ENCODE assay signal across 12 mouse cellular contexts in genomic region chr14:117951265-117951664, GRCm38 (mm10).
DNase-seq lines count a peak whose midpoint lies in the region; ATAC-seq and TF ChIP-seq lines count a peak whose summit lies in the region.
"Had no signal": no experiment of that assay in that cellular context is flagged by ENCODE, and none has a peak within 500 bp of the region (broad histone marks: within the 10 kb centered on the region; RNA-seq: fewer than 3 reads in every experiment).

No protein-coding gene starts in this region.

- TF ChIP-seq POLR2A in CH12.LX (IDR thresholded peaks at IDR 0.05; ENCODE audit: low read depth, low read length): no peak
- TF ChIP-seq POLR2A in brain, embryonic 14.5 days (IDR thresholded peaks at IDR 0.05; ENCODE audit: borderline replicate concordance, extremely low read depth, insufficient read depth, insufficient read length, poor library complexity, severe bottlenecking): no peak
- TF ChIP-seq POLR2A in cerebellum, adult 2 months (IDR thresholded peaks at IDR 0.05; ENCODE audit: borderline replicate concordance, insufficient read depth, low read length): no peak

- H3K27me3 ChIP-seq in heart, embryonic 15.5 days: peaks cover 87% of the 10 kb centered on the region
- H3K27me3 ChIP-seq in CH12.LX (replicated peaks): no peaks in the 10 kb centered on the region
- no peaks in the 10 kb centered on the region for H3K27me3 ChIP-seq in hindbrain, postnatal 0 days (ENCODE audit: insufficient read depth, low read length)
- no peaks in the 10 kb centered on the region for H3K27me3 ChIP-seq in cerebellum, adult 2 months (ENCODE audit: control insufficient read depth, insufficient read depth, low read length)
- H3K27me3 ChIP-seq: embryonic facial prominence, embryonic 12.5 days; limb, embryonic 13.5 days had no signal

- ATAC-seq in heart, embryonic 15.5 days (replicated peaks; ENCODE audit: insufficient number of reproducible peaks, insufficient read depth, low FRiP score, low read depth): peak; percentile 72
- peak; percentile 60 for ATAC-seq in hindbrain, postnatal 0 days
- ATAC-seq in activated CD4-positive, CD25-positive, alpha-beta regulatory T cell, adult 4 months: no peak

- H3K27ac ChIP-seq in heart, embryonic 15.5 days: no peak overlapping the region
- H3K27ac ChIP-seq in CH12.LX (ENCODE audit: insufficient read depth, low read depth): no peak overlapping the region
- H3K27ac ChIP-seq in hindbrain, postnatal 0 days: no peak overlapping the region
- H3K27ac ChIP-seq in cerebellum, adult 2 months (ENCODE audit: insufficient read depth, low read length): no peak overlapping the region
- H3K27ac ChIP-seq: embryonic facial prominence, embryonic 12.5 days; limb, embryonic 13.5 days; macrophage had no signal

- no peak overlapping the region for H3K4me3 ChIP-seq in heart, embryonic 15.5 days
- H3K4me3 ChIP-seq in CH12.LX (replicated peaks in 1 of 3; ENCODE audit: low read depth in 2 of 3, low read length in 2 of 3, poor library complexity in 1 of 3): no peak overlapping the region
- no peak overlapping the region for H3K4me3 ChIP-seq in hindbrain, postnatal 0 days (ENCODE audit: low read length)
- no peak overlapping the region for H3K4me3 ChIP-seq in cerebellum, adult 2 months (replicated peaks; ENCODE audit: insufficient read depth, low read depth, low read length)
- H3K4me3 ChIP-seq: embryonic facial prominence, embryonic 12.5 days; limb, embryonic 13.5 days had no signal

- WGBS in heart, embryonic 15.5 days: 34% methylated on average over 15 of the region's 15 CpGs
- 54% methylated on average over 15 of the region's 15 CpGs for WGBS in hindbrain, postnatal 0 days
- 18% methylated on average over 15 of the region's 15 CpGs for WGBS in cerebellum, adult 2 months

- in situ Hi-C loops in CH12.LX (cut with MboI; ENCODE audit: low pct_ligation_motif_present, low pct_unique_long_range_greater_than_20kb, low sequenced_read_pairs): no loop called here

- TF ChIP-seq CTCF in CH12.LX (conservative IDR thresholded peaks at IDR 0.05 in 1 of 2, IDR thresholded peaks at IDR 0.05 in 1 of 2; ENCODE audit: low read depth in 2 of 2, low read length in 2 of 2): no peak
- TF ChIP-seq CTCF in brain, embryonic 14.5 days (IDR thresholded peaks at IDR 0.05; ENCODE audit: borderline replicate concordance, extremely low read depth, insufficient read depth, insufficient read length): no peak
- no peak for TF ChIP-seq CTCF in hindbrain, postnatal 0 days (IDR thresholded peaks at IDR 0.05; ENCODE audit: low read depth)
- TF ChIP-seq CTCF in cerebellum, adult 2 months (IDR thresholded peaks at IDR 0.05; ENCODE audit: borderline replicate concordance, insufficient read depth, low read depth, low read length): no peak

- peaks cover 6% of the 10 kb centered on the region for H3K4me1 ChIP-seq in heart, embryonic 15.5 days (replicated peaks)
- H3K4me1 ChIP-seq in CH12.LX (ENCODE audit: control insufficient read depth in 1 of 2, insufficient read depth in 2 of 2): peaks cover 0 to 4% of the 10 kb centered on the region in 2 experiments; a peak in 2 of 4 replicates
- H3K4me1 ChIP-seq in hindbrain, postnatal 0 days (ENCODE audit: insufficient read depth, low read length): peaks cover 4% of the 10 kb centered on the region; the same call in 1 of the 2 replicates
- peaks cover 3% of the 10 kb centered on the region; the same call in 1 of the 2 replicates for H3K4me1 ChIP-seq in cerebellum, adult 2 months (ENCODE audit: control insufficient read depth, insufficient read depth, low read length)
- H3K4me1 ChIP-seq: limb, embryonic 13.5 days had no signal

- no peaks in the 10 kb centered on the region; the same call in 1 of the 2 replicates for H3K9me3 ChIP-seq in heart, embryonic 15.5 days (replicated peaks)
- H3K9me3 ChIP-seq in CH12.LX (replicated peaks; ENCODE audit: low read length): peaks cover 3% of the 10 kb centered on the region
- H3K9me3 ChIP-seq in hindbrain, postnatal 0 days (ENCODE audit: low read length): no peaks in the 10 kb centered on the region
- H3K9me3 ChIP-seq: embryonic facial prominence, embryonic 12.5 days; limb, embryonic 13.5 days had no signal

- no peaks in the 10 kb centered on the region for H3K36me3 ChIP-seq in heart, embryonic 15.5 days
- H3K36me3 ChIP-seq in CH12.LX (replicated peaks in 1 of 2; ENCODE audit: control insufficient read depth in 1 of 2, insufficient read depth in 1 of 2, low read length in 1 of 2): no peaks in the 10 kb centered on the region
- no peaks in the 10 kb centered on the region for H3K36me3 ChIP-seq in hindbrain, postnatal 0 days (ENCODE audit: insufficient read depth, low read length)
- H3K36me3 ChIP-seq: embryonic facial prominence, embryonic 12.5 days; limb, embryonic 13.5 days had no signal

- no peaks in the 10 kb centered on the region for H3K79me2 ChIP-seq in CH12.LX (replicated peaks; ENCODE audit: control insufficient read depth, extremely low read depth, insufficient read depth, poor library complexity, severe bottlenecking)

- H3K9ac ChIP-seq in heart, embryonic 15.5 days: no peak overlapping the region
- H3K9ac ChIP-seq in CH12.LX (ENCODE audit: insufficient read depth, low read depth): no peak overlapping the region
- H3K9ac ChIP-seq in hindbrain, postnatal 0 days (replicated peaks; ENCODE audit: low read length): no peak overlapping the region
- H3K9ac ChIP-seq: embryonic facial prominence, embryonic 12.5 days; limb, embryonic 13.5 days had no signal

- peak overlapping the region; percentile 40 for H3K4me2 ChIP-seq in heart, embryonic 15.5 days
- H3K4me2 ChIP-seq in CH12.LX (ENCODE audit: insufficient read depth, low read depth, poor library complexity, severe bottlenecking): peak overlapping the region; percentile 8; the same call in 1 of the 2 replicates
- peak overlapping the region; percentile 1 for H3K4me2 ChIP-seq in hindbrain, postnatal 0 days (ENCODE audit: low read depth, low read length)
- H3K4me2 ChIP-seq: embryonic facial prominence, embryonic 12.5 days; limb, embryonic 13.5 days had no signal

- TF ChIP-seq RAD21 in CH12.LX (IDR thresholded peaks at IDR 0.05; ENCODE audit: low read depth, low read length): no peak

- dilution Hi-C loops in CH12.LX (cut with MboI; ENCODE audit: extremely low pct_ligation_motif_present, extremely low pct_unique_long_range_greater_than_20kb, low sequenced_read_pairs): no loop called here

- no peak for TF ChIP-seq EP300 in CH12.LX (IDR thresholded peaks at IDR 0.05; ENCODE audit: low read length)

- no peak for DNase-seq in heart, adult 11 months
- no peak for DNase-seq in CH12.LX (ENCODE audit: extremely low read depth)
- peak; percentile 77 for DNase-seq in brain, embryonic 14.5 days (ENCODE audit: low read depth)
- no peak for DNase-seq in hindbrain, postnatal 0 days (ENCODE audit: low spot score)
- DNase-seq in cerebellum, adult 2 months: no peak
- DNase-seq in gastrocnemius, adult 18-20 months (ENCODE audit: low spot score): no peak
- DNase-seq: thymus, adult 2 months had no signal

TF ChIP-seq in CH12.LX, 34 proteins besides CTCF, POLR2A, EP300 and RAD21:
- TF ChIP-seq E2F4 (IDR thresholded peaks at IDR 0.05; ENCODE audit: insufficient replicate concordance, low read depth, low read length): no peak
- TF ChIP-seq BHLHE40 (IDR thresholded peaks at IDR 0.05; ENCODE audit: low read depth, low read length): no peak
- no peak for TF ChIP-seq MEF2A (IDR thresholded peaks at IDR 0.05; ENCODE audit: borderline replicate concordance, low read depth, low read length)
- no peak for TF ChIP-seq NELFE (IDR thresholded peaks at IDR 0.05; ENCODE audit: low read depth, low read length)
- no peak for TF ChIP-seq CHD2 (IDR thresholded peaks at IDR 0.05; ENCODE audit: low read length)
- no peak for TF ChIP-seq ZC3H11A (IDR thresholded peaks at IDR 0.05; ENCODE audit: low read depth, low read length)
- no peak for TF ChIP-seq TBP (conservative IDR thresholded peaks at IDR 0.05; ENCODE audit: low read depth, low read length)
- TF ChIP-seq ZNF384 (IDR thresholded peaks at IDR 0.05; ENCODE audit: low read depth, low read length): no peak
- no peak for TF ChIP-seq ZMIZ1 (IDR thresholded peaks at IDR 0.05; ENCODE audit: low read depth, low read length)
- TF ChIP-seq POLR2AphosphoS2 (IDR thresholded peaks at IDR 0.05; ENCODE audit: low read depth, low read length): no peak
- no peak for TF ChIP-seq TCF12 (IDR thresholded peaks at IDR 0.05; ENCODE audit: low read depth, low read length)
- TF ChIP-seq GABPA (IDR thresholded peaks at IDR 0.05; ENCODE audit: insufficient replicate concordance, low read depth, low read length): no peak
- TF ChIP-seq JUN (IDR thresholded peaks at IDR 0.05; ENCODE audit: insufficient read depth, low read depth, low read length): no peak
- TF ChIP-seq RCOR1 (conservative IDR thresholded peaks at IDR 0.05; ENCODE audit: low read depth, low read length): no peak
- no peak for TF ChIP-seq NRF1 (IDR thresholded peaks at IDR 0.05; ENCODE audit: low read depth, low read length)
- no peak for TF ChIP-seq ELF1 (IDR thresholded peaks at IDR 0.05; ENCODE audit: low read depth, low read length)
- TF ChIP-seq USF2 (conservative IDR thresholded peaks at IDR 0.05; ENCODE audit: low read depth, low read length): no peak
- no peak for TF ChIP-seq PAX5 (IDR thresholded peaks at IDR 0.05; ENCODE audit: low read length)
